Mouse (Mus musculus): Measurements from ENCODE around the gene Pias1. TPM values are rescaled to one million over a fixed set of nuclear protein-coding genes. Genes with fewer than 3 reads are reported as not detected.

Pias1 gene
- total RNA-seq, 1 experiment = 12.7 TPM

DNA sequence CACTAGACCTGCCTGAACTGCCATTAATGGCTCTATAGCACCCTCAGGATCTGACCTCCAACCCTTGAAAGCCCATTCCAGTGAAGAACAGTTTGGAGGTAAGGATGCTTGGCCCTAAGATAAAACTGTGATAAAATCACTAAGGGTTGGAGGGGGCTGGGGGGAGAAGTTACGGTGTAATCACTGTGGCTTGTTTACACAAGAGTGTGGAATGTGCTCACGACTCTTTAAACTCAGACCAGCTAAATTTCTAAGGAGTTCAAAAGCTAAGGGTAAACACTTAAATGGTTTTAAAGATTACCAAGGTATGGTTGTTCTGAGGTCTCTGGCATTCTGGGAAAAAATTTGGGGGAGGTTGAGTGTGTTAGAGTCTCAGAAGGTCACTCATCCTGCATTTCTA lies 7.5 kb upstream of the Pias1 start:
- in situ Hi-C loops (cut with MboI; ENCODE audit: low sequenced_read_pairs in 2 of 2, unreplicated experiment in 2 of 2) = no loop called here
- no peak overlapping the region for H3K4me3 ChIP-seq (ENCODE audit: insufficient read depth in 1 of 2, low read depth in 1 of 2, low read length in 2 of 2, poor library complexity in 1 of 2, severe bottlenecking in 1 of 2)

DNA sequence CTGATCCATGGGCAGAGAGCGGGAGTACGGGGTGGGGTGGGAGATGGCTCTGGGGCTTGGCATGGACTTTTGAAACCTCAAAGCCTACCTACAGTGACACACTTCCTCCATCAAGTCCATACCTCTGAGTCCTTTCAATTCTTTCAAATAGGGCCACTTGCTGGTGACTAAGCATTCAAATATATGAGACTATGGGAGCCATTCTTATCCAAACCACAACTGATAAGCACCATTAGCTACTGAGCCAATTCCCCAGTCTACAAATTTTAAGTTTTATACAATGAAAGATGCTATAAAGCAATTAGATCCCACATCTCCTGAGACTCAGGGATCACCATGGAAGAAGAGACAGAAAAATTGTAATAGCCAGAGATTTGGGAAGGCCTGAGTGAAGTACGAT lies 2.4 kb upstream of the Pias1 start:
- in situ Hi-C loops (cut with MboI; ENCODE audit: low sequenced_read_pairs in 2 of 2, unreplicated experiment in 2 of 2) = no loop called here
- H3K9me3 ChIP-seq (ENCODE audit: control insufficient read depth, insufficient read depth, low read depth, low read length) = no peaks in the 10 kb centered on the region
- no peak overlapping the region for H3K4me3 ChIP-seq (ENCODE audit: insufficient read depth in 1 of 2, low read depth in 1 of 2, low read length in 2 of 2, poor library complexity in 1 of 2, severe bottlenecking in 1 of 2)
- no peak overlapping the region for H3K27ac ChIP-seq (ENCODE audit: insufficient read depth, low read depth, low read length, poor library complexity, severe bottlenecking)
- TF ChIP-seq HCFC1 (IDR thresholded peaks at IDR 0.05; ENCODE audit: borderline replicate concordance, insufficient read depth, low read length) (no peak), ZNF384 (IDR thresholded peaks at IDR 0.05; ENCODE audit: low read depth, low read length) (no peak), CHD2 (IDR thresholded peaks at IDR 0.05; ENCODE audit: low read depth, low read length) (no peak), ZC3H11A (IDR thresholded peaks at IDR 0.05; ENCODE audit: borderline replicate concordance, low read depth, low read length) (no peak), MAFK (IDR thresholded peaks at IDR 0.05; ENCODE audit: insufficient read depth, low read depth, low read length) (no peak)
- H3K9ac ChIP-seq (ENCODE audit: insufficient read depth, low read depth, low read length, poor library complexity, severe bottlenecking) = no peak overlapping the region
- H3K36me3 ChIP-seq (ENCODE audit: control insufficient read depth, insufficient read depth, low read length, poor library complexity, severe bottlenecking) = no peaks in the 10 kb centered on the region
- no peaks in the 10 kb centered on the region for H3K4me1 ChIP-seq (ENCODE audit: control insufficient read depth in 2 of 2, insufficient read depth in 2 of 2, low read length in 2 of 2, poor library complexity in 1 of 2)
- DNase-seq (ENCODE audit: low read depth, low spot score) = no peak

More for the DNA sequence above, 7.5 kb upstream of the Pias1 start:
- Histone ChIP-seq H3K9ac (ENCODE audit: insufficient read depth, low read depth, low read length, poor library complexity, severe bottlenecking) (no peak overlapping the region), H3K36me3 (ENCODE audit: control insufficient read depth, insufficient read depth, low read length, poor library complexity, severe bottlenecking) (no peaks in the 10 kb centered on the region), H3K27ac (ENCODE audit: insufficient read depth, low read depth, low read length, poor library complexity, severe bottlenecking) (no peak overlapping the region), H3K4me1 (ENCODE audit: control insufficient read depth in 2 of 2, insufficient read depth in 2 of 2, low read length in 2 of 2, poor library complexity in 1 of 2) (no peaks in the 10 kb centered on the region), H3K9me3 (ENCODE audit: control insufficient read depth, insufficient read depth, low read depth, low read length) (no peaks in the 10 kb centered on the region)
- DNase-seq (ENCODE audit: low read depth, low spot score) = no peak
- TF ChIP-seq ZC3H11A (IDR thresholded peaks at IDR 0.05; ENCODE audit: borderline replicate concordance, low read depth, low read length) (no peak), MAFK (IDR thresholded peaks at IDR 0.05; ENCODE audit: insufficient read depth, low read depth, low read length) (no peak), HCFC1 (IDR thresholded peaks at IDR 0.05; ENCODE audit: borderline replicate concordance, insufficient read depth, low read length) (no peak), CHD2 (IDR thresholded peaks at IDR 0.05; ENCODE audit: low read depth, low read length) (no peak), ZNF384 (IDR thresholded peaks at IDR 0.05; ENCODE audit: low read depth, low read length) (no peak)

DNA sequence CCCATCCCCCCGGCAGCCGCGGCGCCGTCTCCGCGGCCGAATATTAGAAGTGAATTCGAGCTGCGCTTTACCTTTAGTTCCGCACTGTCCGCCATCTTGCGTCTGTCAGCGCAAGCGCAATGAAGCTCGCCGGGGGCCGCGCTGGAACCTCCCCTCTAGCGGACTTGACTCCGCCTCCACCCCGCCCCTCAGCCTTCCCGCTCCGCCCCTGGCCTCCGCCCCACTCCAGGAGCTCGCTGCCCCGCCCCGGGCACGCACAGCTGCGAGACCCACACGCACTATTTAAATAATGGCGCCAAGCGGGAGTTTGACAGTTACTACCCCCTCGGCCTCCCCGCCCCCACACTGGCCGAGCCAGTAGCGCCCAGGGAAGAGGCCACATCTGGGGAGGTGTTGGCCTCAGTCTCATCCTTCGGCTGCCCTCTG lies 6.9 kb downstream of the Pias1 start:
- Histone ChIP-seq H3K9ac (ENCODE audit: insufficient read depth, low read depth, low read length, poor library complexity, severe bottlenecking) (peak overlapping the region; percentile 94), H3K27ac (ENCODE audit: insufficient read depth, low read depth, low read length, poor library complexity, severe bottlenecking) (peak overlapping the region; percentile 76), H3K4me3 (ENCODE audit: insufficient read depth in 1 of 2, low read depth in 1 of 2, low read length in 2 of 2, poor library complexity in 1 of 2, severe bottlenecking in 1 of 2) (peak overlapping the region; percentile 98 to 100), H3K9me3 (ENCODE audit: control insufficient read depth, insufficient read depth, low read depth, low read length) (no peaks in the 10 kb centered on the region), H3K4me1 (ENCODE audit: control insufficient read depth in 2 of 2, insufficient read depth in 2 of 2, low read length in 2 of 2, poor library complexity in 1 of 2) (no peaks in the 10 kb centered on the region), H3K36me3 (ENCODE audit: control insufficient read depth, insufficient read depth, low read length, poor library complexity, severe bottlenecking) (no peaks in the 10 kb centered on the region)
- in situ Hi-C loops (cut with MboI; ENCODE audit: low sequenced_read_pairs in 2 of 2, unreplicated experiment in 2 of 2) = no loop called here
- TF ChIP-seq ZC3H11A (IDR thresholded peaks at IDR 0.05; ENCODE audit: borderline replicate concordance, low read depth, low read length) = no peak
- DNase-seq (ENCODE audit: low read depth, low spot score) = peak; percentile 89

DNA sequence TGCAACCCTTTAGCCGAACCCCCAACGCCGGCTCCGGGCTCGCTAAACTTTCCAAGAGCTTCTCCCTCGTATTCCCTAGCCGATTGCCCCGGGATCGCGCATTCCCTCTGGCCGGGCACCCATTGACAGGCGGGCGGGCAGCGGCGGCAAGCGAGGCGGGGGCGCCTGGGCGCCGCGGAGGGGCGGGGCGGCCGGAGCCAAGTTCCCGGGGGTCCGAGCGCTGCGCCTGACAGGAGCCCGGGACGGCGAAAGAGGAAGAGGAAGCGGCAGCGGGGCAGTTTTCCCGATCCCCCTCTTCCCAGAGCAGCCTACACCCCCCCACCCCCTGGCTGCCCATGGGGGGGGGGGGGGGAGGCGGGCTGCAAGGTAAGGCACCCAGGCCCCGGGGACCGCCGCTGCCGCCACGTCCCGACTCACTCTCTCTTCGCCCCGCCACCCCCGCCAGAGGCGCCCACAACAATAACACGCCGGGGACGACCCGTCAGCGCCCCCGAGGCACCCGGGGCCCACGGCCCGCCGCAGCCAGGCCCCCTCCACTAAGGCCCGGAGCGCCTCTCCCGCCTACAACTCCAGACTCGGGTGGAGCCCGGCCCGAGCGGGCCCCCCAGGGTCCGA lies 7.5 kb downstream of the Pias1 start:
- TF ChIP-seq MAFK (IDR thresholded peaks at IDR 0.05; ENCODE audit: insufficient read depth, low read depth, low read length) = no peak
- no peak for TF ChIP-seq ZNF384 (IDR thresholded peaks at IDR 0.05; ENCODE audit: low read depth, low read length)
- TF ChIP-seq HCFC1 (IDR thresholded peaks at IDR 0.05; ENCODE audit: borderline replicate concordance, insufficient read depth, low read length) = no peak
- no peak for TF ChIP-seq ZC3H11A (IDR thresholded peaks at IDR 0.05; ENCODE audit: borderline replicate concordance, low read depth, low read length)
- TF ChIP-seq CHD2 (IDR thresholded peaks at IDR 0.05; ENCODE audit: low read depth, low read length) = no peak
- no peaks in the 10 kb centered on the region for H3K36me3 ChIP-seq (ENCODE audit: control insufficient read depth, insufficient read depth, low read length, poor library complexity, severe bottlenecking)
- peak; percentile 15 for DNase-seq (ENCODE audit: low read depth, low spot score)
- peak overlapping the region; percentile 76 for H3K27ac ChIP-seq (ENCODE audit: insufficient read depth, low read depth, low read length, poor library complexity, severe bottlenecking)
- H3K9ac ChIP-seq (ENCODE audit: insufficient read depth, low read depth, low read length, poor library complexity, severe bottlenecking) = peak overlapping the region; percentile 94
- no peaks in the 10 kb centered on the region for H3K4me1 ChIP-seq (ENCODE audit: control insufficient read depth in 2 of 2, insufficient read depth in 2 of 2, low read length in 2 of 2, poor library complexity in 1 of 2)
- H3K4me3 ChIP-seq (ENCODE audit: insufficient read depth in 1 of 2, low read depth in 1 of 2, low read length in 2 of 2, poor library complexity in 1 of 2, severe bottlenecking in 1 of 2) = peak overlapping the region; percentile 98 to 100
- in situ Hi-C loops (cut with MboI; ENCODE audit: low sequenced_read_pairs in 2 of 2, unreplicated experiment in 2 of 2) = no loop called here
- H3K9me3 ChIP-seq (ENCODE audit: control insufficient read depth, insufficient read depth, low read depth, low read length) = no peaks in the 10 kb centered on the region
